ENCODE assay signal across 24 mouse cellular contexts in genomic region chr11:72615931-72616330, GRCm38 (mm10). TPM values are rescaled to one million over a fixed set of nuclear protein-coding genes. Genes with fewer than 3 reads are reported as not detected.
A peak's percentile ranks its signal among the peaks of the same experiment; 100 is the strongest.
DNase-seq lines count a peak whose midpoint lies in the region; ATAC-seq and TF ChIP-seq lines count a peak whose summit lies in the region.
"Had no signal": no experiment of that assay in that cellular context is flagged by ENCODE, and none has a peak within 500 bp of the region (broad histone marks: within the 10 kb centered on the region; RNA-seq: fewer than 3 reads in every experiment).

No protein-coding gene starts in this region.

- no peaks in the 10 kb centered on the region for H3K36me3 ChIP-seq in lung, postnatal 0 days (ENCODE audit: insufficient read depth, low read length)

- no peak overlapping the region for H3K4me3 ChIP-seq in lung, postnatal 0 days (ENCODE audit: low read depth, low read length)

- no peak overlapping the region for H3K9ac ChIP-seq in lung, postnatal 0 days (replicated peaks; ENCODE audit: low read depth)

- no peaks in the 10 kb centered on the region for H3K4me1 ChIP-seq in lung, postnatal 0 days (ENCODE audit: insufficient read depth, low read depth, low read length)

- TF ChIP-seq CTCF in lung, postnatal 0 days (IDR thresholded peaks at IDR 0.05), result no peak

- no peaks in the 10 kb centered on the region for H3K9me3 ChIP-seq in lung, postnatal 0 days (ENCODE audit: low read length)
- H3K9me3 ChIP-seq: G1E had no signal

- 81% methylated on average over 4 of the region's 4 CpGs for WGBS in lung, postnatal 0 days

- no peaks in the 10 kb centered on the region for H3K27me3 ChIP-seq in lung, postnatal 0 days (replicated peaks; ENCODE audit: insufficient read depth, low read length)
- H3K27me3 ChIP-seq: CH12.LX, Patski had no signal

- H3K4me2 ChIP-seq in lung, postnatal 0 days (replicated peaks; ENCODE audit: low read depth, low read length), result no peak overlapping the region

- ATAC-seq in activated CD4-positive, CD25-positive, alpha-beta regulatory T cell, adult 4 months, result no peak
- ATAC-seq in lung, postnatal 0 days, result no peak
- ATAC-seq: CD4-positive, CD25-positive, alpha-beta regulatory T cell, adult 4 months; Patski had no signal

- TF ChIP-seq EP300 in lung, postnatal 0 days (IDR thresholded peaks at IDR 0.05), result no peak

- DNase-seq in ES-CJ7 (ENCODE audit: low read depth, low spot score) (peak; percentile 62), R1 (ENCODE audit: low read depth, low spot score) (peak; percentile 64), ZHBTc4 (ENCODE audit: low read depth, low spot score) (peak; percentile 53)
- no peak for DNase-seq in lung, postnatal 0 days (ENCODE audit: low spot score)
- DNase-seq in heart, postnatal 4 days, result no peak
- DNase-seq: adrenal gland, adult 2 months; adrenal gland, adult 8-10 months; adrenal gland, postnatal 10 days; adrenal gland, postnatal 14 days; adrenal gland, postnatal 25 days; adrenal gland, postnatal 36 days; B cell, adult 2 months; cerebellum, adult 11 months; cerebellum, adult 11-12 months; cerebellum, adult 18-20 months; cerebellum, adult 2 months; cerebellum, adult 8-10 months; cerebellum, adult 9-10 months; cerebellum, adult 9-11 months had no signal

- no peak overlapping the region for H3K27ac ChIP-seq in lung, postnatal 0 days (ENCODE audit: low read length)

RNA-seq across cellular contexts. Expression of gene Ube2g1, which starts 8.8 kb away (rescaled TPM):
- polyA plus RNA-seq in activated CD4-positive, CD25-positive, alpha-beta regulatory T cell, adult 4 months (2017; shearing (Covaris generic)), result 10 to 100 TPM; 49.6 to 52.2 TPM
- 44.9 and 48.4 TPM in 2 replicates for polyA plus RNA-seq in lung, postnatal 0 days (2015; fragmentation: Nextera tagmentation; extraction: Ambion mirVana)
- total RNA-seq in heart, postnatal 4 days (2021), result 10 to 100 TPM; 57.8 to 62.5 TPM

Comparison
In these comparisons a context has a peak if more than half of its experiments do, and no peak if none do; other contexts are left out.
1. DNase-seq: peak in ES-CJ7 (single experiment), R1 (single experiment) and ZHBTc4 (single experiment); none in lung, postnatal 0 days (single experiment) and heart, postnatal 4 days (single experiment).